Mouse (Mus musculus) stomach, embryonic 16.5 days (tissue): ENCODE measurements around the gene Tent2. TPM values are rescaled to one million over a fixed set of nuclear protein-coding genes. Genes with fewer than 3 reads are reported as not detected.
"Not testable (repeated sequence)": the region's sequence is repeated elsewhere in the genome, so short reads cannot be mapped to it uniquely, and the experiment has no call there.

Experiments
- ATAC-seq: fragments of 200-750 bp; cut with Nextera tagmentation; 2 replicates; pipeline ENCODE4 v1.8.0; 2017; ENCODE audit warnings: moderate number of reproducible peaks, moderate TSS enrichment; ENCODE audit not compliant: insufficient read depth, low FRiP score
- H3K27ac ChIP-seq: fragments of 300-500 bp; sonication (generic); 2 replicates; pipeline ENCODE4 v1.5.1; 2014; ENCODE audit warnings: low read length
- H3K27me3 ChIP-seq: fragments of 300-500 bp; sonication (generic); 2 replicates; pipeline ENCODE4 v1.6.1; 2014; ENCODE audit warnings: low read length, control low read depth, mixed read lengths; ENCODE audit not compliant: control insufficient read depth, insufficient read depth
- H3K36me3 ChIP-seq: fragments of 300-500 bp; sonication (generic); 2 replicates; pipeline ENCODE4 v1.6.1; 2014; ENCODE audit warnings: low read length; ENCODE audit not compliant: control insufficient read depth, insufficient read depth
- H3K4me1 ChIP-seq: fragments of 300-500 bp; sonication (generic); 2 replicates; pipeline ENCODE4 v1.6.1; 2014; ENCODE audit warnings: low read length, control low read depth, mixed read lengths; ENCODE audit not compliant: control insufficient read depth, insufficient read depth
- H3K4me2 ChIP-seq: fragments of 300-500 bp; sonication (generic); 2 replicates; pipeline ENCODE4 v1.6.1; 2014; ENCODE audit warnings: low read depth, low read length, mixed read lengths
- H3K4me3 ChIP-seq: fragments of 300-500 bp; sonication (generic); replicated peaks from 2 replicates; pipeline ENCODE4 v1.5.1; 2014; ENCODE audit warnings: mild to moderate bottlenecking, low read length
- H3K9ac ChIP-seq: fragments of 300-500 bp; sonication (generic); 2 replicates; pipeline ENCODE4 v1.6.1; 2014; ENCODE audit warnings: low read length
- H3K9me3 ChIP-seq: fragments of 300-500 bp; sonication (generic); replicated peaks from 2 replicates; pipeline ENCODE4 v1.6.1; 2016; ENCODE audit warnings: low read length, control low read depth; ENCODE audit not compliant: control insufficient read depth
- WGBS: fragments of 180-500 bp; shearing (Covaris S2); extraction: QIAGEN DNeasy Blood & Tissue Kit; methylation state at CpG from one replicate; pipeline ENCODE4 v1.1.7; 2014; 5-methylcytosine and 5-hydroxymethylcytosine counted together
- polyA plus RNA-seq: library from polyadenylated mRNA; unstranded; fragments of >200 nt; fragmentation: Nextera tagmentation; extraction: Ambion mirVana; gene quantifications from 2 replicates; pipeline ENCODE4 v1.2.1, GENCODE M21; 2015

Tent2 gene
- polyA plus RNA-seq, 1 experiment from 2014 or later, result 48.6 TPM

GRCm38 (mm10) chr13:93211741-93212140 lies 19.6 kb upstream of the Tent2 start:
- WGBS, result 51% methylated on average over 1 of the region's 1 CpGs
- Histone ChIP-seq H3K4me3 (no peak overlapping the region), H3K4me1 (no peaks in the 10 kb centered on the region), H3K27ac (no peak overlapping the region), H3K9me3 (no peaks in the 10 kb centered on the region), H3K36me3 (no peaks in the 10 kb centered on the region), H3K9ac (no peak overlapping the region), H3K4me2 (no peak overlapping the region), H3K27me3 (no peaks in the 10 kb centered on the region)
- no peak for ATAC-seq

- peak; percentile 11; the same call in 1 of the 2 replicates for ATAC-seq
- Histone ChIP-seq H3K4me1 (peaks cover 13% of the 10 kb centered on the region), H3K36me3 (no peaks in the 10 kb centered on the region), H3K9ac (peak overlapping the region; percentile 99), H3K4me3 (peak overlapping the region; percentile 96), H3K27ac (peak overlapping the region; percentile 98), H3K27me3 (no peaks in the 10 kb centered on the region), H3K9me3 (no peaks in the 10 kb centered on the region), H3K4me2 (peak overlapping the region; percentile 90)
- 46% methylated on average over 5 of the region's 5 CpGs for WGBS
Observed at GRCm38 (mm10) chr13:93192646-93193026, 451 bp upstream of the Tent2 start.

DNA sequence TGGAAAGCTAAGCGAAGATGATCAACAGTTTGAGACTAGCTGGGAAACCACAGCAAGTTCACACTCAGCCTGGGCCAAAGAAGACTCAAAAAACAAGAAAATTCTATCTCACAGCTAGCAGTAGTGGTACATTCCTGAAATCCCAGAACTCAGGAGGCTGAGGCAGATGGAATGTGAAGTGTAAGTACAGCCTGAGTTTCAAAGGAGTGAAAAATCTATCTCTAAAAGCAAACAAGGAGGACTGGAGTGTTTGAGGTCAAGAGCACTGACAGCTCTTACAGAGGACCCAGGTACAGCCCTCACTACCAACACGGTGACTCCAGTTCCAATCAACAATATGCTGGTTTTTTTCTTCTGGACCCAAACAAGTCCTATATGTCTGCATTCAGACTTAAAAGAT lies 2.8 kb downstream of the Tent2 start:
- no peak overlapping the region for H3K4me3 ChIP-seq
- no peak overlapping the region for H3K9ac ChIP-seq
- no peaks in the 10 kb centered on the region for H3K27me3 ChIP-seq
- 62% methylated on average over 2 of the region's 2 CpGs for WGBS
- peaks cover 13% of the 10 kb centered on the region for H3K4me1 ChIP-seq
- no peak for ATAC-seq
- H3K27ac ChIP-seq, result peak overlapping the region; percentile 23; the same call in 1 of the 2 replicates
- 0 out of 2 replicates have a peak overlapping the region, but pooled peaks have one; percentile 0 for H3K4me2 ChIP-seq
- H3K9me3 ChIP-seq, result no peaks in the 10 kb centered on the region
- peaks cover 4% of the 10 kb centered on the region; the same call in 1 of the 2 replicates for H3K36me3 ChIP-seq

GRCm38 (mm10) chr13:93188738-93189137 lies 3.4 kb downstream of the Tent2 start:
- Histone ChIP-seq H3K4me2 (0 out of 2 replicates have a peak overlapping the region, but pooled peaks have one; percentile 0), H3K27me3 (no peaks in the 10 kb centered on the region), H3K4me3 (no peak overlapping the region), H3K4me1 (peaks cover 13% of the 10 kb centered on the region), H3K27ac (no peak overlapping the region), H3K9me3 (no peaks in the 10 kb centered on the region), H3K9ac (no peak overlapping the region), H3K36me3 (peaks cover 4% of the 10 kb centered on the region; the same call in 1 of the 2 replicates)
- ATAC-seq, result no peak
- 81% methylated on average over 3 of the region's 3 CpGs for WGBS

DNA sequence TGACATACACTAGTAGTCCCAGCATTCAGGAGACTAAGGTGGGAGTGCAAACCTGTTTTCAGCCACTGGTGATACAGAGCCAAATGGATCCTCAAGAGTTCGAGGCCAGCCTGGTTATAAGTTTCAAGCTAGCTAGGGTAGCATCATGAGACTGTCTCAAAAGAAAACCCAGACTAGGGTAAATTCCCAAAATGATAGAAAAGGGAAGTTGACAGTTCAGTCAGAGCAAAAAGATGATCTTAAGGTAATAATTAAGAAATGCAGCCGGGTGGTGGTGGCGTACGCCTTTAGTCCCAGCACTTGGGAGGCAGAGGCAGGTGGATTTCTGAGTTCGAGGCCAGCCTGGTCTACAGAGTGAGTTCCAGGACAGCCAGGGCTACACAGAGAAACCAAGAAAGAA lies 4.4 kb downstream of the Tent2 start:
- ATAC-seq, result not testable (repeated sequence)

GRCm38 (mm10) chr13:93180351-93180750 lies 11.8 kb downstream of the Tent2 start:
- WGBS, result 97% methylated on average over 1 of the region's 1 CpGs
- no peaks in the 10 kb centered on the region for H3K27me3 ChIP-seq
- H3K36me3 ChIP-seq, result peaks cover 4% of the 10 kb centered on the region; the same call in 1 of the 2 replicates

More for the DNA sequence above, 4.4 kb downstream of the Tent2 start:
- H3K4me3 ChIP-seq, H3K36me3 ChIP-seq, H3K9me3 ChIP-seq, H3K27me3 ChIP-seq, H3K4me2 ChIP-seq, H3K9ac ChIP-seq, H3K27ac ChIP-seq: not testable (repeated sequence)
- 86% methylated on average over 5 of the region's 5 CpGs for WGBS
- peaks cover 13% of the 10 kb centered on the region for H3K4me1 ChIP-seq

GRCm38 (mm10) chr13:93179522-93179921 lies 12.7 kb downstream of the Tent2 start:
- H3K36me3 ChIP-seq, result peaks cover under 1% of the 10 kb centered on the region; the same call in 1 of the 2 replicates
- no peak overlapping the region for H3K9ac ChIP-seq
- H3K27ac ChIP-seq, result no peak overlapping the region
- 89% methylated on average over 2 of the region's 2 CpGs for WGBS
- no peaks in the 10 kb centered on the region for H3K4me1 ChIP-seq
- H3K4me3 ChIP-seq, result no peak overlapping the region
- H3K4me2 ChIP-seq, result no peak overlapping the region
- no peaks in the 10 kb centered on the region for H3K9me3 ChIP-seq
- no peaks in the 10 kb centered on the region for H3K27me3 ChIP-seq
- ATAC-seq, result no peak

More at GRCm38 (mm10) chr13:93180351-93180750, 11.8 kb downstream of the Tent2 start:
- Histone ChIP-seq H3K4me3 (no peak overlapping the region), H3K9ac (no peak overlapping the region), H3K27ac (no peak overlapping the region), H3K4me2 (no peak overlapping the region), H3K4me1 (no peaks in the 10 kb centered on the region), H3K9me3 (no peaks in the 10 kb centered on the region)
- ATAC-seq, result no peak

DNA sequence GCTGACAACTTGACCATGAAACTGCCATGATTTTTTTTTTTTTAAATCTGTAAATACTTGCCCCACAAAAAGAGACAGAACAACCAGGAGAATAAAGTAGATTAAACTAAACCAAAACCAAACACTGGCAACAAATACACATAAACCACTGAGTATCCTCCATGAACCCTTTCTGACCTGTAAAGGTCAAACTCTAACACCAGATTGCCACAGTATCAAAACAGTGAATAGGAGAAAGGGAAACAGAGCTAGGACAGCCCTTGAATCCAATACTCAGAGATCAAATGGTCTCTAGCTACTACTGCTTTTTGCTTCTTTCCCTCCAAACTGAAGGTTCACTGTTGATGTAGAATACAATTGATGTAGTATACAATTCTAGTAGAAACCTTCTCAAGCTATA lies 14.6 kb downstream of the Tent2 start:
- no peak overlapping the region for H3K9ac ChIP-seq
- H3K36me3 ChIP-seq, result 0 out of 2 replicates have a peak, but pooled peaks cover 7% of the 10 kb centered on the region
- H3K4me2 ChIP-seq, result no peak overlapping the region
- H3K9me3 ChIP-seq, result no peaks in the 10 kb centered on the region
- no peaks in the 10 kb centered on the region for H3K4me1 ChIP-seq
- no peak for ATAC-seq
- H3K4me3 ChIP-seq, result no peak overlapping the region
- H3K27ac ChIP-seq, result no peak overlapping the region
- H3K27me3 ChIP-seq, result no peaks in the 10 kb centered on the region

- H3K4me2 ChIP-seq, result no peak overlapping the region
- peaks cover 10% of the 10 kb centered on the region for H3K36me3 ChIP-seq
- 92% methylated on average over 4 of the region's 4 CpGs for WGBS
- no peak for ATAC-seq
- no peak overlapping the region for H3K4me3 ChIP-seq
- no peak overlapping the region for H3K9ac ChIP-seq
- H3K9me3 ChIP-seq, result no peaks in the 10 kb centered on the region
- no peaks in the 10 kb centered on the region for H3K27me3 ChIP-seq
- no peaks in the 10 kb centered on the region for H3K4me1 ChIP-seq
- H3K27ac ChIP-seq, result no peak overlapping the region
Observed at GRCm38 (mm10) chr13:93163303-93163702, 28.9 kb downstream of the Tent2 start.
